Mouse (Mus musculus): ENCODE data around the gene Nfix.

DNA sequence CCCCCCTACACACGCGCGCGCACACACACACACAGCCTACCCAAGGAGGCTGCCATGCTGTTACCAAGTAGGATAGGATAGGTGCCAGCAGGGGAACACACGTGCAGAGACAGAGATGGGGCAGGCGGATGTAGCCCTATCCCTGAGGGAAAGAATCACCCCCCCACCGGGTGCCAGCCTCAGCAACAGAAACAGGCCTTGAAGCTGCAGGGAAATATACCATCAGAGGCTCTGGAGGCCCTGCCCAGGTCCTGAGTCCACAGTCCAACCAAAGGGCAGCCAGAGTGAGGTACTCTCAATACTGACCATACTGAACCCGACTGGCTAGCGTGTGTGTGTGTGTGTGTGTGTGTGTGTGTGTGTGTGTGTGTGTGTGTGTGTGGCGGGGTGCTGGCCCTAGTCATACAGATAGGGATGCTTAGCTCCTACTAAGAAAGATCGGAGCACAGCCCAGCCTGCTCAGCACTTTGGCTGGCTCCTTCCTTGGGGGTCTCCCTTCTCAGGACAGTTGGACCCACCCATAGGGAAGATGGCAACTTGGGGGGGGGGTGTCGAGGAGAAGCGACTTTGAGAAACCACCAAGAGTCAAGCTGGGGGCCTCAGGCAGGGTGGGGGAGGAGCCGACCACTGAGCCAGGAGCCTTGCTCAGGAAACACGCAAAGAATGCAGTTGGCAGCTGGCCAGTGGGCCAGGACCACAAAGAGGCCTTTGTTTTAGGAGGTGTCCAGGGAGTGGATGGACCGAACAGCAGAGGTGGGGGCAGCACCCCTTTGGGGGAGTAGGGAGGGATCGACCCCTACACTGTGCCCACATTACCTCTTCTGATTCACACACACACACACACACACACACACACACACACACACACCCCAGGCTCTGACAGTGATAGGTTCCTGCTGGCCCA is 56.4 kb downstream of the Nfix start:
- TF ChIP-seq CTCF (IDR thresholded peaks at IDR 0.05; ENCODE audit: low read depth) (no peak), EP300 (IDR thresholded peaks at IDR 0.05; ENCODE audit: low read depth) (no peak)

Data from liver, embryonic 14.5 days (tissue).